Comparison of ENCODE assay signal across 8 mouse cellular contexts in the genomic region with DNA sequence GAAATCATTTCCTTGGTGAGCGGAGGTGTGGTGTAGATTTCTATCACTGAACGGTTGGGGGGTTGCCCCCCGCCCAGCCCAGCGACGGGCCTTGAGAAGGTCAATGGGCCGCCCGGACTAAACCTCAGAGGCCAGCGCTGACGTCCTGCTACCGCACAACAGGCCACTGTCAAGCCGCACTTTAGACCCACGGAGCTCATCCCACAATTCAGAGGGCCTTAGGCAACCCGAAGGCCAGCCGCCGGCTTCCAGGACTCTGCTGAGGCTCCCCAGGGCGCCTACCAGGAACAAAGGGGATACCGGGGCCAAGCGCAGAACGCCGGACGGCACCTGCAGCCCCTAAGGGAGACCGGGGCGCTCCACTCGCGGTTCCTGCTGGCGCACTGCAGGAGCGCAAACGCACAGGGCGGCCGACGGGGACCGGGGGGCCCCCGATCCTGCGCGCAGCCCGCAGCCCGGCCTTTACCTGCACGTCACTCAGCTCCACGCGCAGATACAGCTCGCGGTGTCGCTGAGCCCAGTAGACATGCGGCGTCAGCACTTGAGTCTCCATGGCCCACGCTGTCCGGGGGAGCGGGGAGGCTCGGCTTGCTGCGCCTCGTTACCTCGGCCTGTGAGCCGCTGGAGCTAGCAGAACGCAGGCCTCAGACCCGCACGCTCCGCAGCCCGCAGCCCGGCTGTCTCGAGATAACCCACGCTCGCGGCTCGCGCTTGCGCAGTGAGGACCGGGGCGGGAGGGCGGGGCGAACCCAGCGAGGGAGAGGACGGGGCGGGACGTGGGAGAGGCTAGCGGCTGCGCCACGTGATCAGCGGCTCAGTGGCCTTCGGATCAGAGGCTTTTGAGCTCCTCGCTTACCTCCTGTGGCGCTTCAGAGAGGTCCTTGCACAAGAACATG. TPM values are rescaled to one million over a fixed set of nuclear protein-coding genes. Genes with fewer than 3 reads are reported as not detected.
DNase-seq lines count a peak whose midpoint lies in the region; ATAC-seq and TF ChIP-seq lines count a peak whose summit lies in the region.

A gene (minus strand): TSS at position 703 of the 896 bp plus-strand sequence.

- no peak for TF ChIP-seq CTCF in lung, postnatal 0 days (IDR thresholded peaks at IDR 0.05)

- under 1% methylated on average over 81 of the region's 81 CpGs for WGBS in hindbrain, embryonic 12.5 days
- under 1% methylated on average over 71 of the region's 81 CpGs for WGBS in lung, postnatal 0 days

- peak within 1 kb of the TSS; percentile 82 for H3K4me2 ChIP-seq in hindbrain, embryonic 12.5 days (replicated peaks)
- peak within 1 kb of the TSS; percentile 97 for H3K4me2 ChIP-seq in lung, postnatal 0 days (replicated peaks; ENCODE audit: low read depth, low read length)

- peak; percentile 94 for ATAC-seq in hindbrain, embryonic 12.5 days (ENCODE audit: low FRiP score)
- peak; percentile 94 for ATAC-seq in lung, postnatal 0 days

- peak within 1 kb of the TSS; percentile 98 for H3K4me3 ChIP-seq in hindbrain, embryonic 12.5 days
- peak within 1 kb of the TSS; percentile 92 for H3K4me3 ChIP-seq in lung, postnatal 0 days (ENCODE audit: low read depth, low read length)

- DNase-seq in R1 (ENCODE audit: low read depth, low spot score) = peak; percentile 95
- peak; percentile 95 for DNase-seq in cerebellum, postnatal 14 days
- peak; percentile 78 to 82 for DNase-seq in frontal cortex, postnatal 14 days (ENCODE audit: low spot score in 2 of 2)
- DNase-seq in layer of hippocampus, postnatal 10 days (ENCODE audit: low spot score in 2 of 2) = peak; percentile 86 to 91
- DNase-seq in lung, postnatal 0 days (ENCODE audit: low spot score) = peak; percentile 98
- peak; percentile 76 for DNase-seq in ovary, postnatal 14 days (ENCODE audit: low spot score)
- peak; percentile 74 to 84 for DNase-seq in thymus, postnatal 10 days (ENCODE audit: low spot score in 2 of 2)

- no peak for TF ChIP-seq EP300 in lung, postnatal 0 days (IDR thresholded peaks at IDR 0.05)

- no peaks in the 10 kb centered on the region for H3K27me3 ChIP-seq in hindbrain, embryonic 12.5 days
- no peaks in the 10 kb centered on the region for H3K27me3 ChIP-seq in lung, postnatal 0 days (replicated peaks; ENCODE audit: insufficient read depth, low read length)

- peak within 1 kb of the TSS; percentile 98 for H3K9ac ChIP-seq in hindbrain, embryonic 12.5 days
- H3K9ac ChIP-seq in lung, postnatal 0 days (replicated peaks; ENCODE audit: low read depth) = peak within 1 kb of the TSS; percentile 84

- no peaks in the 10 kb centered on the region for H3K36me3 ChIP-seq in hindbrain, embryonic 12.5 days
- H3K36me3 ChIP-seq in lung, postnatal 0 days (ENCODE audit: insufficient read depth, low read length) = no peaks in the 10 kb centered on the region

- H3K4me1 ChIP-seq in hindbrain, embryonic 12.5 days = peaks cover 51% of the 10 kb centered on the region
- H3K4me1 ChIP-seq in lung, postnatal 0 days (ENCODE audit: insufficient read depth, low read depth, low read length) = peaks cover 27% of the 10 kb centered on the region; the same call in 1 of the 2 replicates

- H3K9me3 ChIP-seq in hindbrain, embryonic 12.5 days (replicated peaks) = no peaks in the 10 kb centered on the region
- no peaks in the 10 kb centered on the region for H3K9me3 ChIP-seq in lung, postnatal 0 days (ENCODE audit: low read length)

- H3K27ac ChIP-seq in hindbrain, embryonic 12.5 days = peak within 1 kb of the TSS; percentile 90
- peak within 1 kb of the TSS; percentile 85 for H3K27ac ChIP-seq in lung, postnatal 0 days (ENCODE audit: low read length)

RNA-seq across cellular contexts. Expression of the gene that starts here (rescaled TPM):
- 152 TPM in 2 replicates for polyA plus RNA-seq in hindbrain, embryonic 12.5 days (2016; fragmentation: Nextera tagmentation; extraction: Ambion mirVana)
- total RNA-seq in layer of hippocampus, postnatal 10 days (2021) = 100 to 1,000 TPM; 154 to 163 TPM
- 88.4 and 100 TPM in 2 replicates for polyA plus RNA-seq in lung, postnatal 0 days (2015; fragmentation: Nextera tagmentation; extraction: Ambion mirVana)

Comparison
In these comparisons a context has a peak if more than half of its experiments do, and no peak if none do; other contexts are left out.
1. Peak in every context shown above with its lines: DNase-seq, ATAC-seq, H3K4me3 ChIP-seq and H3K27ac ChIP-seq.